Mouse (Mus musculus): ENCODE results near the gene Ldlr. TPM values are rescaled to one million over a fixed set of nuclear protein-coding genes. Genes with fewer than 3 reads are reported as not detected.
"Not testable (repeated sequence)": the region's sequence is repeated elsewhere in the genome, so short reads cannot be mapped to it uniquely, and the experiment has no call there.

Gene Ldlr
- polyA plus RNA-seq, 1 experiment from 2014 or later, result 34.8 TPM

DNA sequence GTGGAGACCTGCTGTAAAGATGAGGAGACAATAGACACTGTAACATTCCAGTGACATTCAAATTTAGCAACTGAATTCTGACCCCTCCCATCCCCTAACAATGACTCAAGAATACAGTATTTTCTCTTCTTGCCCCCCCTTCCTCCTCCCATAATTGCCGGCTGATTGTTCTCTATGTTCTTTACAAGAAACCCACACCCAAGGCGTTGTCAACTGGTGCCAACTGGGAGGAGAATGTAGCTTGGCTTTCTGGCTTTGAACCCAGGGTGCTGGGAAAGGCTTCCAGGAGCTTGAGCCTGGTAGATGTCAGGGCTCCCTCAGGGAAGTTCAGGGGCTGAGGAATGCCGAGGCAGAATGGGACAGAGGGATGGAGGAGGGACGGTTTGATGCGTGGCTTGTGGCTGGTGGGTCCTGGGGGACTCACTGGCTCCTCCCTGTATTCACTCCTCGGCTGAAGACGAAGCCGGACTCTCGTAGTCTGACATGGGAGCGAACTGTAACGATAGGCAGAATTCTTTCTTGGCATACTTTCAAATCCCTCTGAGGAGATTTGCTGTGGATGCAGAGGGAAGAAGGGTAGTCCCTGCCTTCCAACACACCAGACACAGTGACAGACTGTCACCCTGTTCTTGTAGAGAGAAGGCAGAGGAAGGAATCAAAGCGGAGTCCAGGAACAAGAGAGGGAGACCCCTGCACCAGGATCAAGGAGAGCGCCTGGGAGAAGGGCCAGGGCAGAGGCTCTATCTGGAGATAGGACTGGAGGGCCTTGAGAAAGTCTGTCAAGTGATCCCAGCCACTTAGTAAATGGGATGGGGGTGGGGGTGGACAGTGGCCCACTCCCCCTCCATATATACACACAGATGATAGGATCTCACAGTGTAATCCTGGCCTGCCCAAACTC lies 45.5 kb downstream of the Ldlr start:
- no peak for ATAC-seq (replicated peaks; ENCODE audit: low FRiP score, low TSS enrichment, low read depth)
- DNase-seq (ENCODE audit: low spot score), result no peak
- H3K9ac ChIP-seq (ENCODE audit: low read length), result no peak overlapping the region

DNA sequence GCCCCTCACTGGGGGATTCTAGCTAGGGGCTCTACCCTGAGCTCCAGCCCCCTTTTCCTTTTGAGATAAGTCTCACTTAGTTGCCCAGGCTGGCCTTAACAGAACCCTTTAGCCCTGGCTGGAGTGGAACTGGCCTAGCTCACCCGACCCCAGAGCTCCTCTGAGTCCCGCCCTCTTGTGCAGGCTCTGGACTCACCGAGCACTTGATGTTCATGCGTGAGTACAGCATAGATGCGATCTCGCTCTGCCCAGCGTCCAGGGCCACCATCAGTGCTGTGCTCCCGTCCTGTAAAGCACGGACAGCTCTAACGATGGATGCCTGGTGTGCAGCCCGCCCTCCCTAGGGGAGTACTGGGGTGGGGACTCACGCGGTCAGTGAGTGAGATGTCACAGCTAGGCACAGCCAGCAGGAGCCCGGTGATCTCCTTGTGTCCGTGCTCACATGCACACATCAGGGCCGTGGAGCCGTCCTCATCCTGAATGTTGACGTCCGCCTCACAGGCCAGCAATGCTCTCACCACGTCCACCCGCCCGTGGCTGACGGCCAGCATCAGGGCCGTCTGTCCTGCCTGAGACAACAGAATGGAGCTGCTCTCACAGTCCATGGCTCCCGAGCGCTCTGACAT lies 46.4 kb downstream of the Ldlr start:
- Histone ChIP-seq H3K27me3 (replicated peaks; ENCODE audit: control insufficient read depth, insufficient read depth, low read length) (no peaks in the 10 kb centered on the region), H3K36me3 (ENCODE audit: control insufficient read depth, insufficient read depth, low read length) (peaks cover 70% of the 10 kb centered on the region), H3K4me2 (ENCODE audit: low read length) (no peak overlapping the region), H3K9me3 (ENCODE audit: control insufficient read depth, low read length) (no peaks in the 10 kb centered on the region), H3K27ac (ENCODE audit: low read depth) (peak overlapping the region; percentile 29), H3K4me1 (replicated peaks; ENCODE audit: control insufficient read depth, insufficient read depth, low read length) (no peaks in the 10 kb centered on the region), H3K9ac (ENCODE audit: low read length) (no peak overlapping the region), H3K4me3 (ENCODE audit: low read depth, low read length) (no peak overlapping the region)
- ATAC-seq (replicated peaks; ENCODE audit: low FRiP score, low TSS enrichment, low read depth) (no peak), DNase-seq (ENCODE audit: low spot score) (no peak)
- WGBS, result 81% methylated on average over 26 of the region's 26 CpGs

More for the DNA sequence above, 45.5 kb downstream of the Ldlr start:
- Histone ChIP-seq H3K4me3 (ENCODE audit: low read depth, low read length) (no peak overlapping the region), H3K4me2 (ENCODE audit: low read length) (no peak overlapping the region), H3K27me3 (replicated peaks; ENCODE audit: control insufficient read depth, insufficient read depth, low read length) (no peaks in the 10 kb centered on the region), H3K9me3 (ENCODE audit: control insufficient read depth, low read length) (no peaks in the 10 kb centered on the region), H3K4me1 (replicated peaks; ENCODE audit: control insufficient read depth, insufficient read depth, low read length) (no peaks in the 10 kb centered on the region), H3K36me3 (ENCODE audit: control insufficient read depth, insufficient read depth, low read length) (peaks cover 61% of the 10 kb centered on the region), H3K27ac (ENCODE audit: low read depth) (peak overlapping the region; percentile 29; the same call in 1 of the 2 replicates)
- 59% methylated on average over 13 of the region's 13 CpGs for WGBS

DNA sequence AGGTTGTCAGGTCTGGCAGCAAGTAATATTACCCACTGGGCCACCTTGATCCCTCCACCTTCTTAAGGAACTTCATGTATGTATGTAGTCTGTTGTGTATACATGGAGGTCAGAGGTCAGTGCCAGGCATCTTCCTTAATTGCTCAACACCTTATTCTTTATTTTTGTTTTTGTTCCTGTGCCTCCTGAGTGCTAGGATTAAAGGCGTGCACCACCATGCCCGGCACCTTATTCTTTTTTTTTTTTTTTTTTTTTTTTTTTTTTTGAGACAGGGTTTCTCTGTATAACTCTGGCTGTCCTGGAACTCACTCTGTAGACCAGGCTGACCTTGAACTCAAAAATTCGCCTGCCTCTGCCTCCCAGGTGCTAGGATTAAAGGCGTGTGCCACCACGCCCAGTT lies 50.1 kb downstream of the Ldlr start:
- not testable (repeated sequence) for H3K9ac ChIP-seq (ENCODE audit: low read length); H3K27ac ChIP-seq (ENCODE audit: low read depth); H3K4me3 ChIP-seq (ENCODE audit: low read depth, low read length); DNase-seq (ENCODE audit: low spot score); H3K4me1 ChIP-seq (replicated peaks; ENCODE audit: control insufficient read depth, insufficient read depth, low read length); ATAC-seq (replicated peaks; ENCODE audit: low FRiP score, low TSS enrichment, low read depth); H3K27me3 ChIP-seq (replicated peaks; ENCODE audit: control insufficient read depth, insufficient read depth, low read length); H3K9me3 ChIP-seq (ENCODE audit: control insufficient read depth, low read length); H3K4me2 ChIP-seq (ENCODE audit: low read length)
- 77% methylated on average over 5 of the region's 5 CpGs for WGBS
- peaks cover 84% of the 10 kb centered on the region for H3K36me3 ChIP-seq (ENCODE audit: control insufficient read depth, insufficient read depth, low read length)

DNA sequence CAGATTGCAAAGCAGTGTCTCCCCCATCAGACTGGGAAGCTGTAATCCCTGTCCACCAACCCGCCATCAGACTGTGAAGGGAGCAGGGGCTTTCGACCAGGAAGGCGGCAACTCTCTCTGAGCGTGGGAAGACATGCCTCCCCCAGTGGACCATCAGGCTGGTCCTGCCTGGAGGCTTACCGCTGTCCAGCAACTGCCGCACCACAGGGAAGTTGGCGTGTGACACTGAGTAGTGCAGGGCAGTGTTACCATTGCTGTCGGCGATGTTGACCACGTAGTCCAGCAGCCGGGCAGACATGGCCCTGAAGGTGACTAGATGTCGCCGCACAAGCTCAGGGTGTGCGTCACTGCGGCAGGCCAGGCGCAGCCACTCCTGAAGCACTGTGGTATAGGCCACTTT lies 51.1 kb downstream of the Ldlr start:
- DNase-seq (ENCODE audit: low spot score), result no peak
- no peak for ATAC-seq (replicated peaks; ENCODE audit: low FRiP score, low TSS enrichment, low read depth)
- WGBS, result 96% methylated on average over 16 of the region's 16 CpGs
- Histone ChIP-seq H3K27ac (ENCODE audit: low read depth) (no peak overlapping the region), H3K4me2 (ENCODE audit: low read length) (no peak overlapping the region), H3K9ac (ENCODE audit: low read length) (no peak overlapping the region), H3K4me3 (ENCODE audit: low read depth, low read length) (no peak overlapping the region), H3K27me3 (replicated peaks; ENCODE audit: control insufficient read depth, insufficient read depth, low read length) (no peaks in the 10 kb centered on the region), H3K9me3 (ENCODE audit: control insufficient read depth, low read length) (no peaks in the 10 kb centered on the region), H3K4me1 (replicated peaks; ENCODE audit: control insufficient read depth, insufficient read depth, low read length) (no peaks in the 10 kb centered on the region), H3K36me3 (ENCODE audit: control insufficient read depth, insufficient read depth, low read length) (peaks cover 84% of the 10 kb centered on the region)

DNA sequence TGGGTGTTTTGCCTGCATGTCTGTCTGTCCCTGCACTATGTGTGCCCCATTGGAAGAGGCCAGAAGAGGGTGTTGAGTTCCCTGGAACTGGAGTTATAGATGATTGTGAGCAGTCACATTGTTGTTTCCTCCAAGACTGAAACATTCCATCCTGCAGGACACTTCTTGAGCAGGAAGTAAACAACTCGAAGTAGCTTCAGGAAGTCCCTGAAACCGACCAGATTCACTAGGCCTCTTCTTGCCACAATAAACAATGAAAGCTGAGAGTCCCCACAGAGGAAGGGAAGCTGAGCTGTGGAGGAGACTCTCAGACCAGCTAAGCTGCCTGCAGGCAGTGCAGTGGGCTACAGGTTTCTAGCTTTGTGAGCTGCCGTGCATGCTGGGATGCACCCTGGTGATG lies 54.4 kb downstream of the Ldlr start:
- H3K9me3 ChIP-seq (ENCODE audit: control insufficient read depth, low read length), result no peaks in the 10 kb centered on the region
- ATAC-seq (replicated peaks; ENCODE audit: low FRiP score, low TSS enrichment, low read depth) (no peak), DNase-seq (ENCODE audit: low spot score) (no peak)
- H3K27me3 ChIP-seq (replicated peaks; ENCODE audit: control insufficient read depth, insufficient read depth, low read length), result no peaks in the 10 kb centered on the region
- H3K4me1 ChIP-seq (replicated peaks; ENCODE audit: control insufficient read depth, insufficient read depth, low read length), result no peaks in the 10 kb centered on the region
- no peak overlapping the region for H3K4me2 ChIP-seq (ENCODE audit: low read length)
- no peak overlapping the region for H3K4me3 ChIP-seq (ENCODE audit: low read depth, low read length)
- 84% methylated on average over 3 of the region's 3 CpGs for WGBS
- H3K27ac ChIP-seq (ENCODE audit: low read depth), result no peak overlapping the region
- peaks cover 84% of the 10 kb centered on the region for H3K36me3 ChIP-seq (ENCODE audit: control insufficient read depth, insufficient read depth, low read length)
- H3K9ac ChIP-seq (ENCODE audit: low read length), result no peak overlapping the region

DNA sequence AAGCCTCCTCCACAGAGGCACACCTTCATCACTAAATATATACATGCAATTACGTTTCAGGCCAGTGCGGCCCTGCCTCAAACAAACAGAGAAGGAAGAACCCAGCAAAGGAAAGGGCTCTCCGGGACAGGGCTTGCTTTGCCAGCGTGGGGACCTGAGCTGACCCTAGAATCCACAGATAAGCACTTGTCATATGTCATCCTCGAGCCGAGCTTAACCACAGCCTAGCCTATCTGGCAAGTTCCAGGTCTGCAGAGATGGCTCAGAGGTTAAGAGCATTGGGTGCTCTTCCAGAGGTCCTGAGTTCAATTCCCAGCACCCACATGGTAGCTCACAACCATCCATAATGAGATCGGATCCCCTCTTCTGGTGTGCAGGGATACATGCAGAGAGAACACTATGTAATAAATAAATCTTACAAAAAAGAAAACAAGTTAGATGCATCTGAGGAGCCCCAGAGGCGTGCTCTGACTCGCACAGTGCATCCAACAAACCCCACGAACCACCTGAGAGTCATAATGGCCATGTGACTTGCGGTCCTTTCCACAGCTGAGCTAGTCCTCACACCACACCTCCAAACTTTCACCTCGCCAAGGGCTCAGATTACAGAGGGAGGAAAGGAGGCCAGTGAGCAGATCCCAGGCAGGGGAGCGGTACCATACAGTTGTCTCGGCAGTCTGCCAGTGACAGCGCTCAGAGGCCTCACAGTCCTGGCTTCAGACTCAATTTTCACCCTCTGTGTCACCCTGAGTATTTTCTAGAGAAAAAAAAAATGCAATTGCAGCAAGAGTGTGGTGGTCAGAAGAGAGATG lies 58.6 kb downstream of the Ldlr start:
- no peaks in the 10 kb centered on the region for H3K27me3 ChIP-seq (replicated peaks; ENCODE audit: control insufficient read depth, insufficient read depth, low read length)
- no peaks in the 10 kb centered on the region for H3K4me1 ChIP-seq (replicated peaks; ENCODE audit: control insufficient read depth, insufficient read depth, low read length)
- DNase-seq (ENCODE audit: low spot score), result no peak
- H3K4me3 ChIP-seq (ENCODE audit: low read depth, low read length), result no peak overlapping the region
- peaks cover 80% of the 10 kb centered on the region for H3K36me3 ChIP-seq (ENCODE audit: control insufficient read depth, insufficient read depth, low read length)
- WGBS, result 71% methylated on average over 15 of the region's 15 CpGs
- H3K9ac ChIP-seq (ENCODE audit: low read length), result no peak overlapping the region
- ATAC-seq (replicated peaks; ENCODE audit: low FRiP score, low TSS enrichment, low read depth), result no peak
- no peak overlapping the region for H3K27ac ChIP-seq (ENCODE audit: low read depth)
- no peak overlapping the region for H3K4me2 ChIP-seq (ENCODE audit: low read length)
- H3K9me3 ChIP-seq (ENCODE audit: control insufficient read depth, low read length), result no peaks in the 10 kb centered on the region

DNA sequence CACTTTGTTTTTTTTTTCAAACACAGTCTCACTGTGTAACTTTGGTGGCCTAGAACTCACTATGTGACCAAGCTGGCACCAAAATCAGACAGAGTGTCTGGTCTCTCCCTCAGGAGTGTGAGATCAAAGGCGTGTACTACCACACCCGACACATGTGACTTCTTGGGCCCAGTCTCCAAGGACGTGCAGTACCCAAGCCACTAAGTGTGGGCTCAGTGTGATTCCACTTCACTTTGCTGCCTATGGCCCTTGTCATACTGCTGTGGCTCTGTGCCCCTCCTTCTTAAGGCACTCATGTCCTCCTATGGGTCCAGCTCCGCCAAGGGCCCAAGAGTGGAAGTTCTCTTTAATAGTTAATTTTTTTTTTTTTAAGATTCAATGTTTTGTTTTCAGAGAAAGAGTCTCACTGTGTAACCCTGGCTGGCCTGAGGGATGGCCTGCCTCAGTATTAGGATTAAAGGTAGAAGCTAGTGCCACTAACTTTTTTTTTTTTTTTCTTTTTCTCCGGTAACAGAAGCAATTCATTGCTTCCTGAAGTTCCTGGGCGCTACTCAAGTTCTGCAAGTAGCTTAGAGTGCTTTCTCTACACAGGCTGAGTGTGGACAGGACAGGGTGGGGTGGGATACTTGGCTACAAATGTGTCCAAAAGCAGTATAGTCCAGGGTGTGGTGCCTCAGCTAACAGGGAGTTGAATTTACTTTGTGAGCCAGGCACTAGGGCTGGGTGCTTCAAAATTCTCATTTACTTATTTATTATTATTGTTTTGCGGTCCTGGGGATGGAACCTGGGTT lies 61.4 kb downstream of the Ldlr start:
- Histone ChIP-seq H3K36me3 (ENCODE audit: control insufficient read depth, insufficient read depth, low read length) (peaks cover 72% of the 10 kb centered on the region), H3K27me3 (replicated peaks; ENCODE audit: control insufficient read depth, insufficient read depth, low read length) (no peaks in the 10 kb centered on the region), H3K9ac (ENCODE audit: low read length) (no peak overlapping the region), H3K9me3 (ENCODE audit: control insufficient read depth, low read length) (no peaks in the 10 kb centered on the region), H3K4me3 (ENCODE audit: low read depth, low read length) (no peak overlapping the region), H3K27ac (ENCODE audit: low read depth) (no peak overlapping the region), H3K4me1 (replicated peaks; ENCODE audit: control insufficient read depth, insufficient read depth, low read length) (0 out of 2 replicates have a peak, but pooled peaks cover 4% of the 10 kb centered on the region), H3K4me2 (ENCODE audit: low read length) (no peak overlapping the region)
- no peak for ATAC-seq (replicated peaks; ENCODE audit: low FRiP score, low TSS enrichment, low read depth)
- DNase-seq (ENCODE audit: low spot score), result no peak
- 89% methylated on average over 7 of the region's 7 CpGs for WGBS

DNA sequence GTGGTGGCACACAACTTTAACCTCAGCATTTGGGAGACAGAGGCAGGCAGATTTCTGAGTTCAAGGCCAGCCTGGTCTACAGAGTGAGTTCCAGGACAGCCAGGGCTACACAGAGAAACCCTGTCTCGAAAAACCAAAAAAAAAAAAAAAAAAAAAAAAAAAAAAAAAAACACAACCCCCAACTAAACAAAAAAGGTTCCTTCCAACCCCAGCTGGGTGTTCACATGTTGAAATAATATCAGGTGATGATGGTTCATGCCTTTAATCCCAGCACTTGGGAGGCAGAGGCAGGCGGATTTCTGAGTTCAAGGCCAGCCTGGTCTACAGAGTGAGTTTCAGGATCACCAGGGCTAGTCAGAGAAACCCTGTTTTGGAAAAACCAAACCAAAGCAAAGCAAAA lies 63.0 kb downstream of the Ldlr start:
- not testable (repeated sequence) for DNase-seq (ENCODE audit: low spot score); H3K9me3 ChIP-seq (ENCODE audit: control insufficient read depth, low read length); H3K4me1 ChIP-seq (replicated peaks; ENCODE audit: control insufficient read depth, insufficient read depth, low read length); ATAC-seq (replicated peaks; ENCODE audit: low FRiP score, low TSS enrichment, low read depth); H3K9ac ChIP-seq (ENCODE audit: low read length); H3K27ac ChIP-seq (ENCODE audit: low read depth); H3K4me3 ChIP-seq (ENCODE audit: low read depth, low read length); H3K27me3 ChIP-seq (replicated peaks; ENCODE audit: control insufficient read depth, insufficient read depth, low read length); H3K4me2 ChIP-seq (ENCODE audit: low read length)
- 90% methylated on average over 1 of the region's 2 CpGs for WGBS
- peaks cover 68% of the 10 kb centered on the region for H3K36me3 ChIP-seq (ENCODE audit: control insufficient read depth, insufficient read depth, low read length)

Measured in intestine, embryonic 14.5 days (tissue).